ENCODE assay signal across 8 mouse cellular contexts in the genomic region with DNA sequence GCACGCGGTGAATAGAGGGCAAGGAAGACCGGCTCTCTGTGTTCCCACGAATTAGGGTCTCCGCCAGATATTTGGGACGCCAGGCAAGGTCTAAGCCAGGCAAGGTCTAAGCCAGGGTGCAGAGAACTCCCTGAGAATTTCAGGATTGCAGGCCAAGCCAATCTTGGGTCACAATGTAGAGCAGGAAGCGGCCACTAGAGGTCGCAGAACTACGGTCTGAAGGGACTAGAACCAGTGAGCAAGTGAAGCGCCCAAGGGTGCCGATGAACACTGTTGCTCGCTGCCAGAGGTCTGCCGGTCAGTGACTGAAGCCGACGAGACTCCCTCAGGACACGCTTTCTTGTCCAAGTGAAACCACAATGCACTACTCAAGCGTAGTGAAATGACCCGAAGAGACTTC. TPM values are rescaled to one million over a fixed set of nuclear protein-coding genes. Genes with fewer than 3 reads are reported as not detected.
DNase-seq lines count a peak whose midpoint lies in the region; TF ChIP-seq lines count a peak whose summit lies in the region.

No protein-coding gene starts in this region.

- no peaks in the 10 kb centered on the region for H3K79me2 ChIP-seq in heart, adult 2 months (replicated peaks; ENCODE audit: control insufficient read depth, insufficient read depth, low read length)

- intact Hi-C loops in heart, adult 2 months (cut with DNase I), result no loop called here
- intact Hi-C loops in heart, postnatal 25 days (cut with DNase I), result no loop called here

- H3K27ac ChIP-seq in heart, adult 2 months, result no peak overlapping the region
- H3K27ac ChIP-seq in embryonic facial prominence, embryonic 10.5 days (replicated peaks), result no peak overlapping the region

- TF ChIP-seq POLR2A in heart, adult 2 months (IDR thresholded peaks at IDR 0.05; ENCODE audit: insufficient read depth, low read depth, low read length), result no peak

- no peaks in the 10 kb centered on the region for H3K9me3 ChIP-seq in embryonic facial prominence, embryonic 10.5 days

- DNase-seq in heart, adult 2 months, result peak; percentile 50 to 68
- no peak for DNase-seq in heart, postnatal 25 days (ENCODE audit: low spot score)
- DNase-seq in A20 (ENCODE audit: low read depth, low spot score), result peak; percentile 66
- peak; percentile 68 for DNase-seq in adrenal gland, postnatal 14 days
- DNase-seq in embryonic facial prominence, embryonic 10.5 days (ENCODE audit: low spot score), result peak; percentile 67
- peak; percentile 76 for DNase-seq in induced T-regulatory cell, adult 2 months (ENCODE audit: low read depth)
- DNase-seq in lung, postnatal 14 days, result peak; percentile 71
- DNase-seq in testis, postnatal 14 days (ENCODE audit: low spot score), result peak; percentile 51

- H3K36me3 ChIP-seq in heart, adult 2 months (ENCODE audit: control insufficient read depth, insufficient read depth, low read length), result no peaks in the 10 kb centered on the region
- H3K36me3 ChIP-seq in embryonic facial prominence, embryonic 10.5 days (replicated peaks), result no peaks in the 10 kb centered on the region

- H3K9ac ChIP-seq in heart, adult 2 months (ENCODE audit: low read depth, low read length), result no peak overlapping the region

- WGBS in heart, adult 2 months, result 20% methylated on average over 18 of the region's 18 CpGs
- 24% methylated on average over 18 of the region's 18 CpGs for WGBS in embryonic facial prominence, embryonic 10.5 days

- no peak overlapping the region for H3K4me3 ChIP-seq in heart, adult 2 months
- no peak overlapping the region for H3K4me3 ChIP-seq in embryonic facial prominence, embryonic 10.5 days

- TF ChIP-seq EP300 in heart, adult 2 months (IDR thresholded peaks at IDR 0.05; ENCODE audit: insufficient read depth, low read depth, low read length), result no peak

- H3K4me1 ChIP-seq in heart, adult 2 months (ENCODE audit: control insufficient read depth, insufficient read depth, low read length), result no peaks in the 10 kb centered on the region
- peaks cover 5% of the 10 kb centered on the region; the same call in 1 of the 2 replicates for H3K4me1 ChIP-seq in embryonic facial prominence, embryonic 10.5 days

- peak; percentile 87 for TF ChIP-seq CTCF in heart, adult 2 months (IDR thresholded peaks at IDR 0.05)

- no peaks in the 10 kb centered on the region for H3K27me3 ChIP-seq in heart, adult 2 months (ENCODE audit: control insufficient read depth, insufficient read depth, low read length)
- H3K27me3 ChIP-seq in embryonic facial prominence, embryonic 10.5 days (replicated peaks; ENCODE audit: low read depth, poor library complexity, severe bottlenecking), result no peaks in the 10 kb centered on the region

RNA-seq across cellular contexts. Expression of a gene that starts 19.7 kb away (rescaled TPM):
- 10 to 100 TPM; 43.9 to 49.8 TPM for total RNA-seq in heart, adult 2 months (2021)
- polyA plus RNA-seq in heart, adult 2 months (2012; rRNA removed), result 26.4 and 41.6 TPM in 2 replicates
- 10 to 100 TPM; 45.0 to 46.3 TPM for total RNA-seq in heart, postnatal 25 days (2021)
- total RNA-seq in adrenal gland, postnatal 14 days (2021), result 65.5 and 66.1 TPM in 2 replicates
- polyA plus RNA-seq in embryonic facial prominence, embryonic 10.5 days (2016; fragmentation: Nextera tagmentation; extraction: Ambion mirVana), result 9.5 and 10.1 TPM in 2 replicates

RNA-seq across cellular contexts. Expression of a gene that starts 35.8 kb away (rescaled TPM):
- under 1 TPM; 0.05 to 0.07 TPM for total RNA-seq in heart, adult 2 months (2021)
- polyA plus RNA-seq in heart, adult 2 months (2012; rRNA removed), result 0.12 and 0.16 TPM in 2 replicates
- under 1 TPM in 1 of 2 experiments, not detected in 1; 0.22 TPM for total RNA-seq in heart, postnatal 25 days (2021)
- 1.2 and 1.3 TPM in 2 replicates for total RNA-seq in adrenal gland, postnatal 14 days (2021)
- polyA plus RNA-seq in embryonic facial prominence, embryonic 10.5 days (2016; fragmentation: Nextera tagmentation; extraction: Ambion mirVana), result 5.3 and 7.1 TPM in 2 replicates
